Mouse (Mus musculus) spleen, adult 2 months (tissue): ENCODE measurements at regions not wholly inside any gene's neighbourhood (a gene's known extent, or its start where the extent isn't known, plus 50 kb on each side); places are given as distances from the start of the nearest gene placed in this dataset.

Experiments used
- CTCF ChIP-seq: fragments of 200-500 bp; IDR thresholded peaks from 2 replicates; pipeline ENCODE4 v1.5.1; 2011; ENCODE audit warnings: mild to moderate bottlenecking, inconsistent platforms; ENCODE audit not compliant: insufficient read depth, insufficient read length, insufficient replicate concordance; ENCODE audit errors: extremely low read depth
- POLR2A ChIP-seq: fragments of 200-500 bp; IDR thresholded peaks from 2 replicates; pipeline ENCODE4 v1.6.1; 2011; ENCODE audit warnings: low read depth, low read length, inconsistent platforms

GRCm38 (mm10) chr2:169469538-169469937 is 118.0 kb downstream of the Gm11011 start:
- TF ChIP-seq POLR2A (no peak), CTCF (no peak)
